Mouse (Mus musculus): ENCODE data around the gene Proca1.

GRCm38 (mm10) chr11:78231518-78231917 is 38.3 kb downstream of the Proca1 start:
- TF ChIP-seq CTCF (IDR thresholded peaks at IDR 0.05; ENCODE audit: low read depth) (no peak), EP300 (IDR thresholded peaks at IDR 0.05; ENCODE audit: low read depth) (no peak)

All from heart, postnatal 0 days (tissue).